Mouse (Mus musculus): ENCODE measurements around the gene Pde11a. TPM values are rescaled to one million over a fixed set of nuclear protein-coding genes. Genes with fewer than 3 reads are reported as not detected.

The Pde11a gene
- polyA plus RNA-seq, 1 experiment from 2014 or later, result 0.36 TPM

DNA sequence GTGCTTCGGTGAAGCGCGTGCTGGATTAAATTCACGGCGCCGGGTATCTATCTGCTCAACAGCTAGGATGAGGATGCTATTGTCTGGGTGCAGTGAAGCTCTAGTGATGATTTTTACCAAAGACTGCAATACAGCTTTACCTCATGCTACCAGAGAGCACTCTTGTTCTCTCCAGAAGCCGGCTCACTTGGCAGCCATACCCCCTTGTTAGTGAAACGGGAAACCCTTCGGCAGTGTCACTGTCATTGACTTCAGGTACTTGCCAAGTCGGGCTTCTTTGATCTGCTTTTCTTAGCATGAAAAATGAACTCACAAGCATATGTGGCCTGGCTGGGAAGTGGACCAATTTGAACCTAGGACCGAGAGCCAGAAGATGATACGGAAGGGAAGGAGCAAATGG, 290.8 kb downstream of the Pde11a start:
- DNase-seq (ENCODE audit: low spot score), result no peak
- Histone ChIP-seq H3K9ac (ENCODE audit: low read depth, low read length) (no peak overlapping the region), H3K36me3 (ENCODE audit: control insufficient read depth, insufficient read depth, low read length) (no peaks in the 10 kb centered on the region), H3K4me1 (replicated peaks; ENCODE audit: control insufficient read depth, insufficient read depth, low read length) (no peaks in the 10 kb centered on the region), H3K9me3 (ENCODE audit: control insufficient read depth, low read length) (no peaks in the 10 kb centered on the region), H3K27ac (ENCODE audit: low read depth, low read length) (no peak overlapping the region), H3K4me2 (replicated peaks; ENCODE audit: low read depth, low read length) (no peak overlapping the region), H3K4me3 (ENCODE audit: low read depth, low read length) (no peak overlapping the region), H3K27me3 (ENCODE audit: control insufficient read depth, insufficient read depth, low read length) (no peaks in the 10 kb centered on the region)
- 91% methylated on average over 12 of the region's 12 CpGs for WGBS
- no peak for ATAC-seq (ENCODE audit: low FRiP score)

DNA sequence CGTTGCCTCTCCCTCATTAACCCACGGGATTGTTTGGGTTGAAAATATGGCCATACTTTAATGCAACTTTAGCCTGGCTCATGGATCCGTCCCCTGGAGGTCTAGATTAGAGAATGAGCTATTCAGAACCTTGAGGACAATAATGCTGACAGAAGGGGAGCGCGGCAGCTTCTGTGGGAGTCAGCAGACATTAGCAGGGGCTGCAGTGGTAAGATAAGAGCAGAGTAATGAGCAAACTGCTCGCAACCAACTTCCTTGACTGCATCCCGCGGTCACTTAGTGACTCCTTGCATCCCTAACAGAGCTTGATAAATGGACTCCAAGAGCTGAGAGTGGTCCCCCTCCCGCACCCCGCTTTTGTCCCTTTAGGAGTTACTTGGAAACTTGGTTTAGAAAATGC, 296.4 kb downstream of the Pde11a start:
- H3K27ac ChIP-seq (ENCODE audit: low read depth, low read length), result no peak overlapping the region
- H3K4me2 ChIP-seq (replicated peaks; ENCODE audit: low read depth, low read length), result no peak overlapping the region
- no peak overlapping the region for H3K4me3 ChIP-seq (ENCODE audit: low read depth, low read length)
- no peaks in the 10 kb centered on the region for H3K36me3 ChIP-seq (ENCODE audit: control insufficient read depth, insufficient read depth, low read length)
- WGBS, result 88% methylated on average over 10 of the region's 10 CpGs
- H3K27me3 ChIP-seq (ENCODE audit: control insufficient read depth, insufficient read depth, low read length), result no peaks in the 10 kb centered on the region
- H3K9ac ChIP-seq (ENCODE audit: low read depth, low read length), result no peak overlapping the region
- no peak for DNase-seq (ENCODE audit: low spot score)
- H3K4me1 ChIP-seq (replicated peaks; ENCODE audit: control insufficient read depth, insufficient read depth, low read length), result no peaks in the 10 kb centered on the region
- no peak for ATAC-seq (ENCODE audit: low FRiP score)
- no peaks in the 10 kb centered on the region for H3K9me3 ChIP-seq (ENCODE audit: control insufficient read depth, low read length)

DNA sequence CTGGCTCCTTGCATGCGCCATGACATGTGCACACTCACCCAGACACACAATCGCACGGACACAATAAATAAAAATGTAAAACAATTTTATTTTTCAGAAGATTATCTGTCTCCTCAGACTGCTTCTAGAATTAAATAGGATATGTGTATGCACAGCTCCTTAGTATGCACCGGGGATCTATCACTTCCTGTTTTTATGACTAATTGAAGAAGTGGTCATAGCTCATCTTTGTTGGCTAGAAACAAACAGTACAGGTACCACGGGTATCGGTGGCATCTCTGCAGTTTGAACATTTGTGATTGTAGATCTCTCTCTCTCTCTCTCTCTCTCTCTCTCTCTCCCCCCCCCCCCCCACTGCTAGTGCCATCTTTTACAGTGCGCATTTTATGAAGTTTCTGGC, 298.5 kb downstream of the Pde11a start:
- no peak overlapping the region for H3K27ac ChIP-seq (ENCODE audit: low read depth, low read length)
- no peaks in the 10 kb centered on the region for H3K4me1 ChIP-seq (replicated peaks; ENCODE audit: control insufficient read depth, insufficient read depth, low read length)
- H3K4me3 ChIP-seq (ENCODE audit: low read depth, low read length), result no peak overlapping the region
- 97% methylated on average over 7 of the region's 7 CpGs for WGBS
- H3K9ac ChIP-seq (ENCODE audit: low read depth, low read length), result no peak overlapping the region
- no peaks in the 10 kb centered on the region for H3K9me3 ChIP-seq (ENCODE audit: control insufficient read depth, low read length)
- no peak overlapping the region for H3K4me2 ChIP-seq (replicated peaks; ENCODE audit: low read depth, low read length)
- ATAC-seq (ENCODE audit: low FRiP score) (no peak), DNase-seq (ENCODE audit: low spot score) (no peak)
- no peaks in the 10 kb centered on the region for H3K36me3 ChIP-seq (ENCODE audit: control insufficient read depth, insufficient read depth, low read length)
- no peaks in the 10 kb centered on the region for H3K27me3 ChIP-seq (ENCODE audit: control insufficient read depth, insufficient read depth, low read length)

DNA sequence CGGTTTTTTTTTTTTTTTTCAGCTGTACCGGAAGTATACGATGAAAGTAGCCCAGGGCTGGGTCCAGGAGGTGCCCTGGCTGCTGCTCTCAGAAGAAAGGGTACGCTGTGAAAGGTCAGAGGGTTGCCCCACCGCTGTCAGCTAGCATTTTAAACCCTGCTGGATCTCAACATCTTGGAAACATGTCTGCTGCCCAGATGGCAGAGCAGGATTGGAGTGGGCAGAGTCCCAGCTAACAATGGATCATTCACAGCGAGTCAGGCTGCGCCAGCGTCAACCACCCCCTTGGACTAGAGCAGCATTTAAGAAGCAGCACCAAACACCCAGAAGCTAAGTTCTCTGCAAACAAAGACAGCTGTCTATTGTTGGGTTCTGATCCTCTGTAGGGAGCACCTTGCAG, 308.5 kb downstream of the Pde11a start:
- H3K27ac ChIP-seq (ENCODE audit: low read depth, low read length), result peak overlapping the region; percentile 94

DNA sequence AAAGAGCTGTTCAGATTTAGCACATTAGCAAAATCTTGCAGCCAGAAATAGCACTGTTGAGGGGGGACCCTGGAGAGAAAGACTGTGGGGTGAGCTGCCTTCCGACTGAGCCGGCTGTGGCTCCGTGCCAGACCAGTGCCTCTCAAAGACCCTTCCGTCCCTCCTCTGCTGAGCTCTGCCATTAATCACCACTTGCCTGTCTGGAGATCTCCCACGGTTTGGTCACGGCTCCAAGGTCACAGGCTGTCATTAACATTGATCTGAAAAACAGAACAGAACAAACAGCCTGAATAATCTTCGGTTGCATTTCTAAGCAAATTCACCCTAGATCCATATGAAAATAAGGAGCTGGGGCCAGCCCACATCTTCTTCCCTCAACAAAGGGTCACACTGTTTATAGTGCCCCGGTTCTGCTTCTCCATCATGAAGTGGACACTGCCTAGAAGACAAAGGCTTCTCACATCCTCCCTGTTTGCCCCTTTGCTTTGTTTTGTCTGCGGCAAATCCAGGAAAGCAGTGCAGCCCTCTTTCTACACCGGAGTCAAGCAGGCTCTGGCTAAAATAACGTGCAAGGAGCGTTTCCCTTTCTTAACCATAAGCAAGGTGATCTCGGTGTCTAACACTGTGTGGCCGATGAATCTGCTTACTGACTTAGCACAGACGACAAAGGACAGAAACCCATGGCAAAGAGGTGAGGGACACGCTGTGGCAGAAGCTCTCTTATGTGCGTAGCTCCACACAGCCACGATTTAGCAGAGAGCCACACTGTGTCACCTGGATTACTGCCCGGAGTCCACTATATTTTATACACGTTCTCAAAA, 309.3 kb downstream of the Pde11a start:
- Histone ChIP-seq H3K27me3 (ENCODE audit: control insufficient read depth, insufficient read depth, low read length) (no peaks in the 10 kb centered on the region), H3K36me3 (ENCODE audit: control insufficient read depth, insufficient read depth, low read length) (no peaks in the 10 kb centered on the region), H3K27ac (ENCODE audit: low read depth, low read length) (peak overlapping the region; percentile 94), H3K4me3 (ENCODE audit: low read depth, low read length) (no peak overlapping the region), H3K9ac (ENCODE audit: low read depth, low read length) (peak overlapping the region; percentile 38), H3K4me1 (replicated peaks; ENCODE audit: control insufficient read depth, insufficient read depth, low read length) (peaks cover 5% of the 10 kb centered on the region), H3K4me2 (replicated peaks; ENCODE audit: low read depth, low read length) (peak overlapping the region; percentile 15; the same call in 1 of the 2 replicates), H3K9me3 (ENCODE audit: control insufficient read depth, low read length) (no peaks in the 10 kb centered on the region)
- ATAC-seq (ENCODE audit: low FRiP score) (peak; percentile 95), DNase-seq (ENCODE audit: low spot score) (peak; percentile 79)
- 14% methylated on average over 20 of the region's 20 CpGs for WGBS

More for the DNA sequence above, 308.5 kb downstream of the Pde11a start:
- ATAC-seq (ENCODE audit: low FRiP score) (peak; percentile 71), DNase-seq (ENCODE audit: low spot score) (peak; percentile 71)
- H3K36me3 ChIP-seq (ENCODE audit: control insufficient read depth, insufficient read depth, low read length), result no peaks in the 10 kb centered on the region
- peak overlapping the region; percentile 15; the same call in 1 of the 2 replicates for H3K4me2 ChIP-seq (replicated peaks; ENCODE audit: low read depth, low read length)
- H3K4me3 ChIP-seq (ENCODE audit: low read depth, low read length), result no peak overlapping the region
- no peaks in the 10 kb centered on the region for H3K27me3 ChIP-seq (ENCODE audit: control insufficient read depth, insufficient read depth, low read length)
- H3K4me1 ChIP-seq (replicated peaks; ENCODE audit: control insufficient read depth, insufficient read depth, low read length), result peaks cover 5% of the 10 kb centered on the region
- H3K9ac ChIP-seq (ENCODE audit: low read depth, low read length), result peak overlapping the region; percentile 38; the same call in 1 of the 2 replicates
- 8% methylated on average over 8 of the region's 8 CpGs for WGBS
- no peaks in the 10 kb centered on the region for H3K9me3 ChIP-seq (ENCODE audit: control insufficient read depth, low read length)

DNA sequence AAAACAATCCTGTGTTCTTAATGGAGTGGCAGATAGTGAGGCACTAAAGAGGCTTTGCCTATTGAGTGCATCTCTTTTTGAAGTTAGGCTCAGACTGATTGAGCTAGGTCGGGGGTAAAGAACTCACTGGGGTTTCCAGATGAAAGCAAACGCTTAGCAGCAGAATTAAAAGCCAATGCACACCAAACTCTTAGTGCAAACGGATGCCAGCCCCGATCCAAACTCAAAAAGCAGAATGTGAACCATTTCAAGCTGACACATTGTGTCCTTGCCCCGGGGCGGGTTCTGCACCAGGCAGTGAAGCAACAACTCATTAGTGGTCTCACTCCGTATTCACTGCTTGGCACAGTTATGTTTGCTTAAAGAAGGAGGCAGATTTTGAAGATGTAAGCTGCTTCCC, 321.7 kb downstream of the Pde11a start:
- no peaks in the 10 kb centered on the region for H3K36me3 ChIP-seq (ENCODE audit: control insufficient read depth, insufficient read depth, low read length)

DNA sequence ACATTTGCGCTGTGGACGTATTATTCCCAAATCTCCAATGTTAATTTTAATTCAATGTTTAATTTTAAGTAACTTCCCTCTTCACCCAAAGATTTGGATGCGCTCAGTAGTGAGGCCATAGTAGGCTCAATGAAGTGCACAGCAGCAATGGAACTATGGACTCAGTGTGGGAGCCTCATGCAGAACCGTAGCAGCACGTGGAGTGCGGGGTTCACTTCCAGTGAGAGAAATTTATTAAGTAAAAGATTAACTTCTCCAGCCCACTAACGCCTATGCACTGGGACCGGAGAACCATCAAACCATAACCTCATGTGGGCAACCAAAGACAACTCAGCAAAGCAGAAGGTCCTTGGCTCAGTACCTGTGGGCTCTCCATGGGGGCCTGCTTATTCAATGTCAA, 322.4 kb downstream of the Pde11a start:
- Histone ChIP-seq H3K4me1 (replicated peaks; ENCODE audit: control insufficient read depth, insufficient read depth, low read length) (no peaks in the 10 kb centered on the region), H3K9me3 (ENCODE audit: control insufficient read depth, low read length) (no peaks in the 10 kb centered on the region), H3K4me3 (ENCODE audit: low read depth, low read length) (no peak overlapping the region), H3K27me3 (ENCODE audit: control insufficient read depth, insufficient read depth, low read length) (no peaks in the 10 kb centered on the region), H3K9ac (ENCODE audit: low read depth, low read length) (no peak overlapping the region), H3K27ac (ENCODE audit: low read depth, low read length) (no peak overlapping the region), H3K36me3 (ENCODE audit: control insufficient read depth, insufficient read depth, low read length) (no peaks in the 10 kb centered on the region), H3K4me2 (replicated peaks; ENCODE audit: low read depth, low read length) (no peak overlapping the region)
- DNase-seq (ENCODE audit: low spot score) (no peak), ATAC-seq (ENCODE audit: low FRiP score) (no peak)
- 89% methylated on average over 8 of the region's 8 CpGs for WGBS

More for the DNA sequence above, 321.7 kb downstream of the Pde11a start:
- 8% methylated on average over 7 of the region's 7 CpGs for WGBS
- Histone ChIP-seq H3K9me3 (ENCODE audit: control insufficient read depth, low read length) (no peaks in the 10 kb centered on the region), H3K4me3 (ENCODE audit: low read depth, low read length) (no peak overlapping the region), H3K4me1 (replicated peaks; ENCODE audit: control insufficient read depth, insufficient read depth, low read length) (no peaks in the 10 kb centered on the region), H3K27ac (ENCODE audit: low read depth, low read length) (no peak overlapping the region), H3K9ac (ENCODE audit: low read depth, low read length) (no peak overlapping the region), H3K27me3 (ENCODE audit: control insufficient read depth, insufficient read depth, low read length) (no peaks in the 10 kb centered on the region), H3K4me2 (replicated peaks; ENCODE audit: low read depth, low read length) (no peak overlapping the region)
- ATAC-seq (ENCODE audit: low FRiP score) (no peak), DNase-seq (ENCODE audit: low spot score) (peak; percentile 40)

DNA sequence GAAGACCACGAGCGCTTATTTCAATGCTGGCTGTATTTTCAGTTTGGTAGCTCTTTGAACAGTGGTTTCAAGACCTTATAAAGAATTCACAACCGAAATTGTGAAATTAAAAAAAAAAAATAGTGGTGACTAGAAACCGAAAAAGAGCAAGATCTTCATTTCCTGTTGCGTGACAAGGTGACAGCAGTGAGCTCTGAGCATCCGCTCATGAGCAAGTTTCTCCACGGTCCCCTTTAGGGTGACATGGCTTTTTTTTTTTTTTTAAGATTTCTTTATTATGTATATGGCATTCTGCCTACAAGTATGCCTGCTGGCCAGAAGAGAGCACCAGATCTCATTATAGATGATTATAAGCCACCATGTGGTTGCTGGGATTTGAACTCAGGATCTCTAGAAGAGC, 323.1 kb downstream of the Pde11a start:
- H3K4me3 ChIP-seq (ENCODE audit: low read depth, low read length), result no peak overlapping the region
- H3K36me3 ChIP-seq (ENCODE audit: control insufficient read depth, insufficient read depth, low read length), result no peaks in the 10 kb centered on the region
- H3K9ac ChIP-seq (ENCODE audit: low read depth, low read length), result no peak overlapping the region
- no peak overlapping the region for H3K4me2 ChIP-seq (replicated peaks; ENCODE audit: low read depth, low read length)
- no peak overlapping the region for H3K27ac ChIP-seq (ENCODE audit: low read depth, low read length)
- ATAC-seq (ENCODE audit: low FRiP score) (no peak), DNase-seq (ENCODE audit: low spot score) (no peak)
- no peaks in the 10 kb centered on the region for H3K9me3 ChIP-seq (ENCODE audit: control insufficient read depth, low read length)
- WGBS, result 93% methylated on average over 7 of the region's 7 CpGs
- no peaks in the 10 kb centered on the region for H3K27me3 ChIP-seq (ENCODE audit: control insufficient read depth, insufficient read depth, low read length)
- H3K4me1 ChIP-seq (replicated peaks; ENCODE audit: control insufficient read depth, insufficient read depth, low read length), result no peaks in the 10 kb centered on the region

DNA sequence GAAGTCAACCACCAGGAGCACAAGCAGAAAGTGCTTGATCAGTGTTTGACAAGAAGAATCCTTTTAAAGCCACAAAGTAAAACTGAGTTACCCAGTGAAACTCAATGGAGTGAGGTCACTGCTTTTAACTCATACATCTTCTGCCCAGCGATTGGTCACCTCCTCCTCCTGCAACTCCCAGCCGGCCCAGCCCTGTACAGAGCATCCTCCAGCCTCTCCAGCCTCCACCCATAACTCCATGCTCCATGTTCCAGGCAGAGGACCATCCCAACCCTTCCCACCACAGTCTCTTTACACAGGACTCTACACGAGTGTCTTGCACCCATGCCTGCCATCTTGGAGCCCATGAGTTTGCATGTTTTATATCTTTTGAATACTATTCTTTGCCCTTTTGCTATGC, 323.9 kb downstream of the Pde11a start:
- no peaks in the 10 kb centered on the region for H3K9me3 ChIP-seq (ENCODE audit: control insufficient read depth, low read length)
- no peaks in the 10 kb centered on the region for H3K36me3 ChIP-seq (ENCODE audit: control insufficient read depth, insufficient read depth, low read length)
- no peaks in the 10 kb centered on the region for H3K4me1 ChIP-seq (replicated peaks; ENCODE audit: control insufficient read depth, insufficient read depth, low read length)
- no peak for ATAC-seq (ENCODE audit: low FRiP score)
- H3K27ac ChIP-seq (ENCODE audit: low read depth, low read length), result no peak overlapping the region
- 79% methylated on average over 3 of the region's 3 CpGs for WGBS
- no peak overlapping the region for H3K4me2 ChIP-seq (replicated peaks; ENCODE audit: low read depth, low read length)
- no peak overlapping the region for H3K9ac ChIP-seq (ENCODE audit: low read depth, low read length)
- no peak for DNase-seq (ENCODE audit: low spot score)
- no peak overlapping the region for H3K4me3 ChIP-seq (ENCODE audit: low read depth, low read length)
- no peaks in the 10 kb centered on the region for H3K27me3 ChIP-seq (ENCODE audit: control insufficient read depth, insufficient read depth, low read length)

Measured in hindbrain, embryonic 11.5 days (tissue).